19 mouse cellular contexts compared by ENCODE assay signal in the genomic region with DNA sequence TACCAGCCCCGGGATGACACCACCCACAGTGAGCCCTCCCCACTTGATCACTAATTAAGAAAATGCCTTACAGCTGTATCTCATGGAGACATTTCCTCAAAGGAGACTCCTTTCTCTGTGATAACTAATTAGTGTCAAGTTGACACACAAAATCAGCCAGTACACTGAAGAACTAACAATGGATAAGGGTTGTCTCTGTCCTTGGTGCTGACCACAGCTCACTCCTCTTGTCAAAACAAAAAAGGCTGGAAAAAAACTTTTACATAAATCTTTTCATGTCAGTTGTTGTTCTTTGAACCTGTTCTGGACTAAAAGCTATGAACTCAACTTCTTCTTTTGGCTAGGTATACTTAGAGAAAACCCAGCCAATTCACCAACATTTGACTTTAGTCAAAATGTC.
A peak's percentile ranks its signal among the peaks of the same experiment; 100 is the strongest.
DNase-seq lines count a peak whose midpoint lies in the region; ATAC-seq and TF ChIP-seq lines count a peak whose summit lies in the region.
"Had no signal": no experiment of that assay in that cellular context is flagged by ENCODE, and none has a peak within 500 bp of the region (broad histone marks: within the 10 kb centered on the region; RNA-seq: fewer than 3 reads in every experiment).

No protein-coding gene starts in this region.

- H3K4me1 ChIP-seq in ES-E14 (ENCODE audit: control insufficient read depth in 2 of 2, insufficient read depth in 2 of 2, low read length in 2 of 2, poor library complexity in 1 of 2) = no peaks in the 10 kb centered on the region
- no peaks in the 10 kb centered on the region for H3K4me1 ChIP-seq in limb, embryonic 11.5 days (ENCODE audit: control insufficient read depth, insufficient read depth, low read length)
- H3K4me1 ChIP-seq: limb, embryonic 13.5 days; megakaryocyte, embryonic 14.5 days; neural tube, embryonic 13.5 days had no signal

- 71% methylated on average over 1 of the region's 1 CpGs for WGBS in limb, embryonic 11.5 days

- peak; percentile 39 for DNase-seq in kidney, postnatal 10 days
- DNase-seq in kidney, adult 11 months = no peak
- DNase-seq in ES-E14 (ENCODE audit: low read depth, low spot score) = peak; percentile 48
- peak; percentile 77 for DNase-seq in embryo, embryonic 10 days (ENCODE audit: low spot score)
- peak; percentile 69 for DNase-seq in limb, embryonic 11.5 days (ENCODE audit: low spot score)
- no peak for DNase-seq in ovary, postnatal 36 days (ENCODE audit: low spot score)
- DNase-seq in thymus, postnatal 0 days (ENCODE audit: low spot score) = no peak
- no peak for DNase-seq in thymus, adult 18-20 months
- DNase-seq: adrenal gland, postnatal 14 days; cerebellum, postnatal 10 days; gastrocnemius, postnatal 14 days; kidney, adult 8-10 months; liver, postnatal 0 days had no signal

- no peak overlapping the region for H3K4me3 ChIP-seq in ES-E14 (ENCODE audit: insufficient read depth in 1 of 2, low read depth in 1 of 2, low read length in 2 of 2, poor library complexity in 1 of 2, severe bottlenecking in 1 of 2)
- H3K4me3 ChIP-seq in limb, embryonic 11.5 days (ENCODE audit: low read depth, low read length) = no peak overlapping the region
- H3K4me3 ChIP-seq: limb, embryonic 13.5 days; megakaryocyte, embryonic 14.5 days; neural tube, embryonic 13.5 days had no signal

- H3K27me3 ChIP-seq in limb, embryonic 11.5 days (ENCODE audit: control insufficient read depth, insufficient read depth, low read length) = no peaks in the 10 kb centered on the region
- H3K27me3 ChIP-seq: limb, embryonic 13.5 days; megakaryocyte, embryonic 14.5 days; neural tube, embryonic 13.5 days had no signal

- H3K27ac ChIP-seq in ES-E14 (ENCODE audit: insufficient read depth, low read depth, low read length, poor library complexity, severe bottlenecking) = no peak overlapping the region
- H3K27ac ChIP-seq in limb, embryonic 11.5 days (replicated peaks; ENCODE audit: low read depth, low read length) = no peak overlapping the region
- H3K27ac ChIP-seq: hindbrain, embryonic 14.5 days; limb, embryonic 13.5 days; neural tube, embryonic 13.5 days had no signal

- H3K4me2 ChIP-seq in limb, embryonic 11.5 days (ENCODE audit: low read depth, severe bottlenecking) = no peak overlapping the region
- H3K4me2 ChIP-seq: hindbrain, embryonic 14.5 days; limb, embryonic 13.5 days; neural tube, embryonic 13.5 days had no signal

- no peak for ATAC-seq in limb, embryonic 11.5 days (ENCODE audit: insufficient number of reproducible peaks, low FRiP score, low TSS enrichment, low read depth)
- ATAC-seq: CD4-positive, CD25-positive, alpha-beta regulatory T cell, adult 4 months; forebrain, embryonic 16.5 days; liver, postnatal 0 days had no signal

- in situ Hi-C loops in ES-E14 (cut with MboI; ENCODE audit: low sequenced_read_pairs in 2 of 2, unreplicated experiment in 2 of 2) = no loop called here

- H3K9me3 ChIP-seq in ES-E14 (ENCODE audit: control insufficient read depth, insufficient read depth, low read depth, low read length) = no peaks in the 10 kb centered on the region
- no peaks in the 10 kb centered on the region for H3K9me3 ChIP-seq in limb, embryonic 11.5 days (ENCODE audit: control insufficient read depth, low read length)
- H3K9me3 ChIP-seq: limb, embryonic 13.5 days; neural tube, embryonic 13.5 days had no signal

- no peaks in the 10 kb centered on the region for H3K36me3 ChIP-seq in ES-E14 (ENCODE audit: control insufficient read depth, insufficient read depth, low read length, poor library complexity, severe bottlenecking)
- H3K36me3 ChIP-seq in limb, embryonic 11.5 days (ENCODE audit: control insufficient read depth, insufficient read depth, low read length) = no peaks in the 10 kb centered on the region
- H3K36me3 ChIP-seq: limb, embryonic 13.5 days; neural tube, embryonic 13.5 days had no signal

- no peak overlapping the region for H3K9ac ChIP-seq in ES-E14 (ENCODE audit: insufficient read depth, low read depth, low read length, poor library complexity, severe bottlenecking)
- H3K9ac ChIP-seq in limb, embryonic 11.5 days (ENCODE audit: low read length) = no peak overlapping the region
- H3K9ac ChIP-seq: hindbrain, embryonic 14.5 days; limb, embryonic 13.5 days; liver, postnatal 0 days; neural tube, embryonic 13.5 days had no signal

TF ChIP-seq in ES-E14, 5 proteins besides CTCF, POLR2A, EP300 and RAD21:
- no peak for TF ChIP-seq ZNF384 (IDR thresholded peaks at IDR 0.05; ENCODE audit: low read depth, low read length)
- TF ChIP-seq CHD2 (IDR thresholded peaks at IDR 0.05; ENCODE audit: low read depth, low read length) = no peak
- no peak for TF ChIP-seq MAFK (IDR thresholded peaks at IDR 0.05; ENCODE audit: insufficient read depth, low read depth, low read length)
- no peak for TF ChIP-seq ZC3H11A (IDR thresholded peaks at IDR 0.05; ENCODE audit: borderline replicate concordance, low read depth, low read length)
- no peak for TF ChIP-seq HCFC1 (IDR thresholded peaks at IDR 0.05; ENCODE audit: borderline replicate concordance, insufficient read depth, low read length)
TF ChIP-seq in ES-E14: peak in this region for 0.

Comparison
In these comparisons a context has a peak if more than half of its experiments do, and no peak if none do; other contexts are left out.
1. DNase-seq: peak in kidney, postnatal 10 days (single experiment), ES-E14 (single experiment), embryo, embryonic 10 days (single experiment) and limb, embryonic 11.5 days (single experiment); none in kidney, adult 11 months (single experiment), ovary, postnatal 36 days (single experiment), thymus, postnatal 0 days (single experiment) and thymus, adult 18-20 months (0 of 2).